8 mouse cellular contexts compared by ENCODE assay signal in the genomic region with DNA sequence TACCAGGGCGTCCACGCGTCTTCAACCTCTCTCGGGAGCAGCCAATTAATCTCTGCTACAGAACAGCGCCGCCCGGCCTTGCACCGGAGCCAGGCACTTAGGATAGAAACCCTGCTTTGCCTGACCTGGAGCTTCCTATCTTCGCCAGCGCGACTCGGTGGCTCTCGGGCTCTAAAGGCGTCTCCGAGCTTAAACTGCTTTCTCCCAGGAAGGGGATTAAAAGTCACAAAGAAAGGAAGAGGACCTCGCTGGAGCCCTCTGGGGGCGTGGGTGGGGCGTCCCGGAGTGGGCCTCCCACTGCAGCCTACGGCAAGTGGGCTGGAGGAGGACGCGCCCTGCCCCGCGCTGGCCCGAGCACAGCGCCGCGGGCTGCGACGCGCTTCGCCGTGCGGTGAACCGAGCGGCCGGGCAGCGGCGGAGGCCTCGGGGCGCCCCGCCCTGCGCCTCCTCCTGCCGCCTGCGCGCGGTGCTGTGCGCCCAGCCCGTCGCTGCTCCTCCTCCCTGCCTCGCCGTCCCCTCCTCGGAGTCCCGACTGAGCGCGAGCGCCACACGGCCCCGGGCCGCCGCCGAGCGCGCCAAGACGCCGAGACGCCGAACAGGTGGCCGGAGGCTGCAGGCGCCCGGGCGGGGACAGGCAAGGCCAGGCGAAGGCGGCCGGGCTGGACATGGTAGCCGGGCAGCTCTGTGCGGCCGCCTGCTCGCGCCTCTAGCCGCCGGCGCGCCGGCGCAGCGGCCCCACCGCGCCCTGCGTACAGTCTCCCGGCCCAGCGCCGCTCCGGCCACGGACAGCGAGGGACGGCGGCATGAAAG. TPM values are rescaled to one million over a fixed set of nuclear protein-coding genes. Genes with fewer than 3 reads are reported as not detected.
DNase-seq lines count a peak whose midpoint lies in the region; ATAC-seq and TF ChIP-seq lines count a peak whose summit lies in the region.

A gene (plus strand): TSS at position 343 of the 810 bp plus-strand sequence.

- H3K4me3 ChIP-seq in ES-Bruce4 (ENCODE audit: low read depth, low read length): peak within 1 kb of the TSS; percentile 97
- H3K4me3 ChIP-seq in forebrain, embryonic 15.5 days: peak within 1 kb of the TSS; percentile 97
- peak within 1 kb of the TSS; percentile 94 for H3K4me3 ChIP-seq in heart, postnatal 0 days (ENCODE audit: low read depth, low read length)
- H3K4me3 ChIP-seq in liver, embryonic 16.5 days (ENCODE audit: low read depth, low read length): peak within 1 kb of the TSS; percentile 63

- H3K27me3 ChIP-seq in ES-Bruce4 (ENCODE audit: control insufficient read depth, insufficient read depth, low read length, poor library complexity, severe bottlenecking): no peaks in the 10 kb centered on the region
- H3K27me3 ChIP-seq in forebrain, embryonic 15.5 days: no peaks in the 10 kb centered on the region
- no peaks in the 10 kb centered on the region for H3K27me3 ChIP-seq in heart, postnatal 0 days (ENCODE audit: control insufficient read depth, insufficient read depth, low read length)
- peaks cover 39% of the 10 kb centered on the region for H3K27me3 ChIP-seq in liver, embryonic 16.5 days (ENCODE audit: control insufficient read depth, insufficient read depth, low read depth, low read length)

- no peaks in the 10 kb centered on the region for H3K36me3 ChIP-seq in ES-Bruce4 (ENCODE audit: control insufficient read depth, insufficient read depth, low read length, poor library complexity, severe bottlenecking)
- H3K36me3 ChIP-seq in forebrain, embryonic 15.5 days: no peaks in the 10 kb centered on the region
- H3K36me3 ChIP-seq in heart, postnatal 0 days (replicated peaks; ENCODE audit: control insufficient read depth, insufficient read depth, low read length): no peaks in the 10 kb centered on the region
- no peaks in the 10 kb centered on the region for H3K36me3 ChIP-seq in liver, embryonic 16.5 days (ENCODE audit: control insufficient read depth, insufficient read depth)

- peak within 1 kb of the TSS; percentile 98 for H3K9ac ChIP-seq in ES-Bruce4 (ENCODE audit: low read depth, poor library complexity, severe bottlenecking)
- H3K9ac ChIP-seq in forebrain, embryonic 15.5 days (replicated peaks): peak within 1 kb of the TSS; percentile 86
- H3K9ac ChIP-seq in heart, postnatal 0 days (replicated peaks; ENCODE audit: low read depth, low read length): peak within 1 kb of the TSS; percentile 97
- H3K9ac ChIP-seq in liver, embryonic 16.5 days (ENCODE audit: low read depth, low read length): peak within 1 kb of the TSS; percentile 68

- no peak for TF ChIP-seq EP300 in ES-Bruce4 (IDR thresholded peaks at IDR 0.05; ENCODE audit: insufficient read depth, low read depth, low read length)
- no peak for TF ChIP-seq EP300 in heart, postnatal 0 days (IDR thresholded peaks at IDR 0.05; ENCODE audit: low read depth)

- peak; percentile 85 for DNase-seq in heart, postnatal 0 days (ENCODE audit: low spot score)
- DNase-seq in large intestine, adult 2 months (ENCODE audit: low read depth, low spot score): peak; percentile 51
- peak; percentile 73 for DNase-seq in ovary, adult 18-20 months (ENCODE audit: low spot score)
- DNase-seq in urinary bladder, postnatal 25 days (ENCODE audit: low spot score): peak; percentile 69

- no peak for TF ChIP-seq POLR2A in ES-Bruce4 (IDR thresholded peaks at IDR 0.05; ENCODE audit: insufficient read depth, low read length)

- H3K9me3 ChIP-seq in ES-Bruce4 (replicated peaks; ENCODE audit: control insufficient read depth, insufficient read depth, low read length, poor library complexity, severe bottlenecking): no peaks in the 10 kb centered on the region
- no peaks in the 10 kb centered on the region for H3K9me3 ChIP-seq in forebrain, embryonic 15.5 days
- H3K9me3 ChIP-seq in heart, postnatal 0 days (replicated peaks; ENCODE audit: control insufficient read depth, low read length): no peaks in the 10 kb centered on the region
- no peaks in the 10 kb centered on the region for H3K9me3 ChIP-seq in liver, embryonic 16.5 days (replicated peaks; ENCODE audit: control insufficient read depth, low read length)

- WGBS in forebrain, embryonic 15.5 days: under 1% methylated on average over 95 of the region's 98 CpGs
- WGBS in heart, postnatal 0 days: under 1% methylated on average over 41 of the region's 98 CpGs
- under 1% methylated on average over 97 of the region's 98 CpGs for WGBS in large intestine, adult 2 months
- under 1% methylated on average over 68 of the region's 98 CpGs for WGBS in liver, embryonic 16.5 days (ENCODE audit: insufficient replicate concordance)

- 0 out of 2 replicates have a peak within 1 kb of the TSS, but pooled peaks have one; percentile 1 for H3K27ac ChIP-seq in ES-Bruce4 (ENCODE audit: insufficient read depth, low read length)
- peak within 1 kb of the TSS; percentile 94 for H3K27ac ChIP-seq in forebrain, embryonic 15.5 days (replicated peaks)
- H3K27ac ChIP-seq in heart, postnatal 0 days (ENCODE audit: low read depth): peak within 1 kb of the TSS; percentile 94
- peak within 1 kb of the TSS; percentile 77 for H3K27ac ChIP-seq in liver, embryonic 16.5 days (ENCODE audit: low read length)

- peak; percentile 16 for TF ChIP-seq CTCF in ES-Bruce4 (IDR thresholded peaks at IDR 0.05; ENCODE audit: low read depth, low read length)
- TF ChIP-seq CTCF in heart, postnatal 0 days (IDR thresholded peaks at IDR 0.05; ENCODE audit: low read depth): peak; percentile 24; the same call in 1 of the 2 replicates

- H3K4me1 ChIP-seq in ES-Bruce4 (ENCODE audit: control insufficient read depth, insufficient read depth, low read length): peaks cover 4% of the 10 kb centered on the region
- H3K4me1 ChIP-seq in forebrain, embryonic 15.5 days: peaks cover 31% of the 10 kb centered on the region
- H3K4me1 ChIP-seq in heart, postnatal 0 days (ENCODE audit: control insufficient read depth, insufficient read depth): peaks cover 18% of the 10 kb centered on the region
- H3K4me1 ChIP-seq in liver, embryonic 16.5 days (ENCODE audit: control insufficient read depth, low read depth, low read length): peaks cover 7% of the 10 kb centered on the region

- H3K4me2 ChIP-seq in forebrain, embryonic 15.5 days (replicated peaks): peak within 1 kb of the TSS; percentile 91
- peak within 1 kb of the TSS; percentile 88 for H3K4me2 ChIP-seq in heart, postnatal 0 days (ENCODE audit: low read depth, low read length)
- peak within 1 kb of the TSS; percentile 47 for H3K4me2 ChIP-seq in liver, embryonic 16.5 days (ENCODE audit: low read depth, low read length)

- peak; percentile 91 for ATAC-seq in cerebellum, adult (ENCODE audit: insufficient number of reproducible peaks, low FRiP score, low TSS enrichment)
- peak; percentile 92 for ATAC-seq in forebrain, embryonic 15.5 days (replicated peaks)
- peak; percentile 93 for ATAC-seq in heart, postnatal 0 days (ENCODE audit: insufficient read depth, low read depth)
- peak; percentile 83 for ATAC-seq in liver, embryonic 16.5 days (ENCODE audit: low read depth)

RNA-seq across cellular contexts. Expression of the gene that starts here (rescaled TPM):
- 33.8 and 38.0 TPM in 2 replicates for polyA plus RNA-seq in ES-Bruce4 (2011; ENCODE audit: insufficient read depth, insufficient read length, low read depth, missing spikeins)
- polyA plus RNA-seq in forebrain, embryonic 15.5 days (2015; fragmentation: Nextera tagmentation; extraction: Ambion mirVana): 18.0 and 18.6 TPM in 2 replicates
- total RNA-seq in heart, postnatal 0 days (2014; rRNA removed; ENCODE audit: low replicate concordance): 13.8 and 30.6 TPM in 2 replicates
- polyA plus RNA-seq in heart, postnatal 0 days (2015; fragmentation: Nextera tagmentation; extraction: Ambion mirVana): 8.2 and 9.2 TPM in 2 replicates
- polyA plus RNA-seq in large intestine, adult 2 months (2012; rRNA removed): 19.0 and 41.9 TPM in 2 replicates
- polyA plus RNA-seq in liver, embryonic 16.5 days (2015; fragmentation: Nextera tagmentation; extraction: Ambion mirVana): 6.3 and 7.0 TPM in 2 replicates

Comparison
In these comparisons a context has a peak if more than half of its experiments do, and no peak if none do; other contexts are left out.
1. Peak in every context shown above with its lines: DNase-seq, ATAC-seq, H3K4me3 ChIP-seq and H3K27ac ChIP-seq.
2. H3K27ac ChIP-seq: peak in every context shown above with its lines; median percentile 94 in forebrain, embryonic 15.5 days; 94 in heart, postnatal 0 days; 77 in liver, embryonic 16.5 days; 1 in ES-Bruce4.